Mouse (Mus musculus) lung, postnatal 0 days (tissue): ENCODE measurements around the gene Znrf2.

Experiments
- CTCF ChIP-seq: IDR thresholded peaks from 2 replicates; pipeline ENCODE4 v1.5.1; 2016; ENCODE audit warnings: antibody characterized with exemption, mild to moderate bottlenecking
- EP300 ChIP-seq: IDR thresholded peaks from 2 replicates; pipeline ENCODE4 v1.6.1; 2016; ENCODE audit warnings: antibody characterized with exemption, mild to moderate bottlenecking, control low read depth

DNA sequence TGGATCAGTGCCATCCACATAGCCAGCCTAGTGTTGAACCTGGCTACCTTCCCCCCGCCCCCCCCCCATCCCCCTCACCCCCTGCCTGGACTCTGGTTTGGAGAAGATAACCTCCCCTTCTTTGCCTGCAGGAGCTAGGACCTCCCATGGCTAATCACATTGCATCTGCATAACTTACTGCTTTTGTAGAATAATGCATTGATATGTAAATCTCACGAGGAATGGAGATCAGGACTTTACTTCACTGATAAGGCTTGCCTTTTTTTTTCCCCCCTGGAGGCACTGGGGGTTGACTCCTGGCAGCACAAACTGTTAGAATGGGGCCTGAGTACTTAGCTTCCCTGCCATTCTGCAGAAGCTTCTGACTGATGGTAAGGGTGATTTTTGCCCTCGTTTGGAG is 36.0 kb downstream of the Znrf2 start:
- TF ChIP-seq EP300 (no peak), CTCF (no peak)
